Mouse (Mus musculus) R1 (cell line): Measurements from ENCODE around the gene Fam160a1.

ENCODE experiments used
- DNase-seq: peaks from one replicate; pipeline ENCODE4 v3.0.0-alpha.2; 2018; ENCODE audit warnings: low read depth, low spot score

The Fam160a1 gene

DNA sequence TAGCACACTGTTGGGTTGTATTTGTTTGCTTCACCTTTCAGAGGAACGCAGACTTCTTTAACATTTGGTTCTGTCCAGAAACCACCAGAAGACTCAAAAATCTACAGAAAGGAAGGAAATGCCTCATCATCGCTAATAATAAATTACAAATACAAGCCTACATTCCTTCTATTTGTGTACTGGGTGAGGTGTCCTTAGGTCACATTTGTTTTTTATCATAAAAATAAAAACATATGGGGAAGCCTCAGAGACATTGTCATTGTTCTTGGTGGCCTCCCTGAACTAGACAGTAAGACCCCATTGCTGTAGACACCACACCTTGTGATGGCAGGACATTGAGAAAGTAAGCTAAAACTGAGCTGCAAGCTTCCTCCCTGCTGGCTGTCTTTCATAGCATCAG is at the start of gene Fam160a1:
Gene Fam160a1, minus strand, starts transcription at position 101 of the 400 bp plus-strand sequence.
- DNase-seq, result no peak

- DNase-seq, result no peak
Measured at GRCm38 (mm10) chr3:85863996-85864395, 46.9 kb upstream of the Fam160a1 start.

DNA sequence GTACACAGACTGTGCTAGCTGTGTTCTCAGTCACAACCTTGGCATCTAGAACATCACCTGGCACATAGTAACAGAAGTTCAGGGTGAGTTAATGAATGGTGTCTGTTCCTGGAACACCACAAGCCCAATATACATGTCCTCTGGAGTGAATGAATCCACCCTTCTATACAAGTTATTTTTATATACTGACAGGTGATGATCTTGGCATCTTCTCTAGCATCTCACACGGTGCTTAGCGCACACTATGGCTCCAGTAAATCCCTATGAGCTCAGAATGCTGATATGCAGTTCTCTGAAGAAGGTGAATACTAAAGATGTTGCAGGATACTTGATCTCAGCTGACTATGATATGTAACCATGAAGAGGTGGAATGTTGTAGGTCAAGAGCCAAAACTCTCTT is 45.8 kb upstream of the Fam160a1 start:
- DNase-seq, result no peak

DNA sequence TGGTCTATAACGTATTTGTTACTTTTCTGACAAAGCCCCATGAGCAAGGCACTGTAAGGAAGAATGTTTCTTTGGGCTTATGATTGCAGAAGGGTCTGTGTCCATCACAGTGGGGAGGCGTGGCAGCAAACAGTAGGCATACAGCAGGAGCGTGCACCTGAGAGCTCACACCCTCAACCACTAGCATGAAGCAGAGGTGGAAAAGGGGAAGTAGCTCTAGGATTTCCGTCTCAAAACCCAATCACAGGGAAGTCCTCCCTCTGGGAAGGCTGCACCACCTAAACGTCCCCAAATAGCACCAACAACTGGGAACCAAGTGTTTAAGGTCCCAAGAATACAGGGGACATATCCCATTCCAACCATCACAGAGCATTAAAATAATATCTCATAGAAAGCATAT is 43.9 kb upstream of the Fam160a1 start:
- DNase-seq, result no peak

- DNase-seq, result no peak
Measured at GRCm38 (mm10) chr3:85859311-85859710, 42.2 kb upstream of the Fam160a1 start.

GRCm38 (mm10) chr3:85858140-85859135 is 41.3 kb upstream of the Fam160a1 start:
- no peak for DNase-seq

DNA sequence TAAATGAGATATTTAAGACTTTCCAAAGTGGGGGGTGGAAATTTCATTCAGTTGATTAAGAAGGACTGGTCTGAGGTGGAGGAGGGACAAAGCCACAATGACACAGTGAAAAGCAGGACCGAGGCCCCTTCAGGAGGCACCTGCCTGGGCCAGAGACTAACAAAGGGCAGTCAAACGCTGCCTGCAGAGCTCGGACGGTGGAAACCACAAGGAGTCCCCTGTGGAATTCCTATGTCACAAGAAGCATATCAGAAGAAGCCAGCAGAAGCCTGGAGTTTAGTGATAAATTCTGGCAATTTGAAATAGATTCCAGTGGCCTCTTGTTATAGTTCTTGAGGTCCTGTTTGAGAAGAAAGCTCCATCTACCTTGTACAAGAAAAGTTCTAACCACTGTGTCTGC is 40.0 kb upstream of the Fam160a1 start:
- no peak for DNase-seq

GRCm38 (mm10) chr3:85855947-85856346 is 38.9 kb upstream of the Fam160a1 start:
- no peak for DNase-seq

- DNase-seq, result no peak
Measured at GRCm38 (mm10) chr3:85855043-85855442, 38.0 kb upstream of the Fam160a1 start.

- no peak for DNase-seq
Measured at GRCm38 (mm10) chr3:85854143-85854542, 37.1 kb upstream of the Fam160a1 start.

GRCm38 (mm10) chr3:85853715-85854114 is 36.6 kb upstream of the Fam160a1 start:
- no peak for DNase-seq

GRCm38 (mm10) chr3:85850079-85850478 is 33.0 kb upstream of the Fam160a1 start:
- no peak for DNase-seq

DNA sequence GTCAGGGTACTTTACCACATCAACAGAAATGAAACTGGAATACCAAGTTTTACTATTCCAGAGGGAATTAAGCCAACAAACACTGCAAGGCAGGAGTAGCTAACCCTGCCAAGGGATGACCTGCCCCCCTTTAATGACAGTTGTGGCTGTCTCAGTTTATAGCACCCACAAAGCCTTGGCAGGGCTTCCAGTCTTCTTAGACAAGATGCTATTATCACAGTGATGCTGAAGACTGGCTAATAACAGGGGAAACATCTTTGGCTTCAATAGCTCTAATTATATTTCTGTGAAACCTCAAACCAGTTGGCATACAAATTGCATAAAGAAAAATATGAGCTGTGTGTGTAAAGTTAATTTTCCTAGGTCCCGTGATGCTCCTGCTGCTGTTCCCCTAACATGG is 29.2 kb upstream of the Fam160a1 start:
- no peak for DNase-seq

GRCm38 (mm10) chr3:85845341-85845740 is 28.2 kb upstream of the Fam160a1 start:
- no peak for DNase-seq

GRCm38 (mm10) chr3:85842881-85843218 is 25.8 kb upstream of the Fam160a1 start:
- DNase-seq, result no peak

- no peak for DNase-seq
Measured at GRCm38 (mm10) chr3:85842177-85842880, 25.2 kb upstream of the Fam160a1 start.

GRCm38 (mm10) chr3:85841454-85842176 is 24.5 kb upstream of the Fam160a1 start:
- no peak for DNase-seq

DNA sequence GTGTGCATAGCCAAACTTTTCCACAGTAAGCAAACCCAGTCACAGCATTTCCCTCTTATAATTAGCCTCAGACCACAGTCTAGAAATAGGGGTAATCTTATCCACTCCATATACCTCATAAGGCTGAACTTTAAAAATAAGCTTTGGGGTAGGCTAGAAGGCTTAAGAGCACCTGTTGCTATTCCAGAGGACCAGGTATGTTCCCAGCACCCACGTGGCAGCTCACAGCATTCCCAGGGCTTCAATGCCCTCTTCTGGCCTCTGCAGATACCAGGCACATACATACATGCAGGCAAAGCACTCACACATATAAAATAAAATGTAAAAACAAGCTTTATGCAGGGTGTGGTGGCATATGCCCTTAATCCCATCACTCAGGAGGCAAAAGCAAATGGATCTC is 16.5 kb upstream of the Fam160a1 start:
- DNase-seq, result no peak

DNA sequence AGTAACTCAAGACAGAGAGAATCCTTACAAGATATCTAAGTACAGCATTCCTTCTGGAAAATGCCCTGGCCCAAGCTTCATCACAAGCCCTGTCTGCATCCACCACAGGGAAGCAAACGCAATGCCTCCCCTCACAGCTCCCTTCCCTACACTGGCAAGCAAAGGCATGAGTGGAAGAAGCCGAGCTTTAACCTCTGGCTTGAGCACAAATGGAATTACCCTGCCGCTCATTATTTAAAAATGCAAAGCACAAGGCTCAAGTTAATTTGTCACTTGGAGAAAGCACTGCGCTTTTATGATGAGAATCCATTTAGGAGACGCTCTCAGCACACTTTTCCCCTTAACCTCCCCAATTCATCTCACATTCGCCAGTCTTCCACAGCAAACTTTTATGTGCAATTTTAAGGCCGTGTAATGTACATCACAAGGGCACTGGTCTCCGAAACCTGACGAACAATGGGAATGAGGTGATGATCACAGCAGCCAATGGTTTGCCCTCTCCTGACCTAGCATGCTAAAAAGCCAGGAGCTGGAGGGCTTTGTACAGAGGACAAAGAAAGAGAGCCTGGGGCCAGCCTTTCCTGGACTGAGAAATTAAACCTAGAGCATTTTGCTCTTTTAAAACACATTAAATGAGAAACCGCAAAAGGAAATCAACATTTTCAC is 15.5 kb upstream of the Fam160a1 start:
- DNase-seq, result peak; percentile 53

DNA sequence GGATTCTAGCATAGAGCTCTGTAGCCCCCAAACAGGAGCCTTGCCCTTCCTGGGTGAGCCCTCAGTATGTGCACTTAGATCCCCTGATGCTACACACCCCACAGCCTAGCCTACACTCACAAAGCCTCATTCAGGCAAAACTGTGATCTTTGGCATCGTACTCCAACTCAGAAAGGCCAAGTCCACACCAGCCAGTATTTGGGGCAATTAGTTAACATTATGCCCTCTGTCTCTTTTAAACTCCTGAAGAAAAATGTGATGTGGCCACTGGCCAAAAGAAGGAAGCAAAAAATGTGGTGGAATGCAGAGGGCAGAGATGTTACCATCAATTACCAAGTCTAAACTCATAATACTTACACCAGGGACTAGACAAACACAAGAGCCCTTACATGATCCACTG is 14.7 kb upstream of the Fam160a1 start:
- DNase-seq, result no peak

DNA sequence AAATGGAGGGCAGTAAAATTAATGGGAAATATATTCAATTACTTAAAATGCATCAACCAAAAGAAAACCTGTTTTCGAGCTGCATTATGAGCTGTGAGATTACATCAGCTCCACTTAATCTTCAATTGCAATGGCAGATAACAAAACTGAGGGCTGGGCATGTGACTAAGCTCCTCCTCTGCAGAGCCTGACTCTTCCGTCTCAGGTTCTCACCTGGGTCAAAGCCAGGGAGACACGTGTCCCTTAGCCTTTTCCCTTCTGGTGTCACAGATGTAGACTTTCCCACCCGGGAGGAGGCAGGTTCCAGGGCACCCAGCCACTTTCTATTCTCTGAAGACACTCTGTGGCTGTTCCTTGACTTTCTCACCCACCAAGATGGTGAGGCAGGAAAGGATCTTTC is 12.0 kb upstream of the Fam160a1 start:
- DNase-seq, result no peak

DNA sequence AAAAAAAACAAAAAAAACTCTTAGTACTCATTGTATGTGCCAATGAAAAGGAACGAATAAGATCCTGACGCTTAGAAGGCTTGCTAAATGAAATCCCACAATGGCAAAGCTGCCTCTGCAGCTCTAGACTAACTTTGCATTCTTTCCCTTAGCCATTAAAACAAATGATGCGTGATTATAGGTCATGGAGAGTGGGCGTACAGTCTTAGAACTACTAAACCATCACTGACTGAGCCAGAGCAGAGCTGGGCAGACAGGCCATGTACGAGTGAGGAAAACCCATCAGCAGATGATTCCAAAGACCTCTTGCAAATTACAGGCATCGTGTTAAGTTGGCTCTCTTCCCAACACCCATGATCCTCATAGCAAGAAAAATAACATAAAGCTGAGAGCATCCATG is 10.7 kb upstream of the Fam160a1 start:
- no peak for DNase-seq
